Mouse (Mus musculus): ENCODE results near the gene Ccdc124. TPM values are rescaled to one million over a fixed set of nuclear protein-coding genes. Genes with fewer than 3 reads are reported as not detected.

The Ccdc124 gene
- polyA plus RNA-seq, 1 experiment from 2014 or later = 182 TPM

DNA sequence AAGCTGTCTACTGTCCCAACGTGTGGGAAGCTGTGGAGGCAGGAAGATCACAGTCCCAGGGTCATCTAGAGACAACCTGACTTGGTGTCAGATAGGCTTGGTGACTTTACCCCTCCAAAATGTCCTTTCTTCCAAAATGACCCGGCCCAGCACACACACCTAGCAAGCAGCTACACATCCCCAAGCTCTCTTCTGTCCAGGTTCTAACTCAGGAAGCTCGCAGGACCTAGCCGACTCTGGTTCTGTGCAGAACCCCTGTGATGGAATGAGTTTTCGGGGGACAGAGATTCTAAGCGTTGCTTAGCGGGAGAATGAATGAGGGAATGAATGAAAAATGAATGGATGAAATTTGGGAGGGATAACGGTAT, 31.7 kb upstream of the Ccdc124 start:
- ATAC-seq = peak; percentile 66
- Histone ChIP-seq H3K4me1 (ENCODE audit: control insufficient read depth, insufficient read depth, low read length) (peaks cover 11% of the 10 kb centered on the region), H3K9ac (ENCODE audit: low read depth, low read length) (peak overlapping the region; percentile 93), H3K4me2 (ENCODE audit: low read length) (peak overlapping the region; percentile 74), H3K36me3 (ENCODE audit: control insufficient read depth, insufficient read depth, low read length) (no peaks in the 10 kb centered on the region), H3K4me3 (ENCODE audit: low read depth, low read length) (peak overlapping the region; percentile 72), H3K27ac (ENCODE audit: low read length) (peak overlapping the region; percentile 91), H3K27me3 (ENCODE audit: control insufficient read depth, insufficient read depth, low read depth, low read length) (peaks cover 8% of the 10 kb centered on the region; the same call in 1 of the 2 replicates), H3K9me3 (replicated peaks; ENCODE audit: control insufficient read depth, low read length, poor library complexity, severe bottlenecking) (no peaks in the 10 kb centered on the region)
- WGBS = 15% methylated on average over 8 of the region's 8 CpGs

GRCm38 (mm10) chr8:70904532-70904931, 30.8 kb upstream of the Ccdc124 start:
- H3K36me3 ChIP-seq (ENCODE audit: control insufficient read depth, insufficient read depth, low read length) = no peaks in the 10 kb centered on the region
- no peak overlapping the region for H3K4me2 ChIP-seq (ENCODE audit: low read length)
- ATAC-seq = no peak
- no peak overlapping the region for H3K9ac ChIP-seq (ENCODE audit: low read depth, low read length)
- whole genome bisulfite sequencing = 71% methylated on average over 4 of the region's 4 CpGs
- H3K4me1 ChIP-seq (ENCODE audit: control insufficient read depth, insufficient read depth, low read length) = peaks cover 11% of the 10 kb centered on the region
- peaks cover 8% of the 10 kb centered on the region; the same call in 1 of the 2 replicates for H3K27me3 ChIP-seq (ENCODE audit: control insufficient read depth, insufficient read depth, low read depth, low read length)
- H3K9me3 ChIP-seq (replicated peaks; ENCODE audit: control insufficient read depth, low read length, poor library complexity, severe bottlenecking) = no peaks in the 10 kb centered on the region
- no peak overlapping the region for H3K27ac ChIP-seq (ENCODE audit: low read length)
- H3K4me3 ChIP-seq (ENCODE audit: low read depth, low read length) = no peak overlapping the region

GRCm38 (mm10) chr8:70903582-70903981, 29.8 kb upstream of the Ccdc124 start:
- Histone ChIP-seq H3K27me3 (ENCODE audit: control insufficient read depth, insufficient read depth, low read depth, low read length) (peaks cover 8% of the 10 kb centered on the region; the same call in 1 of the 2 replicates), H3K36me3 (ENCODE audit: control insufficient read depth, insufficient read depth, low read length) (no peaks in the 10 kb centered on the region), H3K4me1 (ENCODE audit: control insufficient read depth, insufficient read depth, low read length) (peaks cover 11% of the 10 kb centered on the region), H3K9me3 (replicated peaks; ENCODE audit: control insufficient read depth, low read length, poor library complexity, severe bottlenecking) (no peaks in the 10 kb centered on the region), H3K27ac (ENCODE audit: low read length) (no peak overlapping the region), H3K4me3 (ENCODE audit: low read depth, low read length) (no peak overlapping the region), H3K9ac (ENCODE audit: low read depth, low read length) (no peak overlapping the region), H3K4me2 (ENCODE audit: low read length) (no peak overlapping the region)
- no peak for ATAC-seq

DNA sequence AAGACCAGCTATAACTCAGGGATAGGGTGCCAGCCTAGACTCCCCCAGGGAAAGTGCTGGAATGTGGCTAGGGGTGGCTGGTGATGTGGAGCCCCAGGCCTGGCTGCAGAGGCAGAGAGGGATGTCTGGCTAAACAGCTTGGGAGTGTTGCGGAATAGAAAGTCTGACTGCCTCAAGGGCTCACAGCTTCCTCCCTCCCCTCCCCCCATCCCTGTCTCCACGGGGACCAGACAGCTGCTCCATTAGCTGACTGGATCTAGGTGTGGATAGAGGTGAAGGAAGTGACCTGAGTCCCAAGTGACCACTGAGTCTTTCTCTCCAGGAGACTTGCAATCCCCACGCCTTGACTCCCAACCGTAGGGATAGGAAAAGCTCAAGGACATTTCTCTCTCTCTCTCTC, 29.4 kb upstream of the Ccdc124 start:
- H3K27ac ChIP-seq (ENCODE audit: low read length) = no peak overlapping the region
- H3K4me1 ChIP-seq (ENCODE audit: control insufficient read depth, insufficient read depth, low read length) = peaks cover 14% of the 10 kb centered on the region
- H3K4me3 ChIP-seq (ENCODE audit: low read depth, low read length) = no peak overlapping the region
- peaks cover 8% of the 10 kb centered on the region; the same call in 1 of the 2 replicates for H3K27me3 ChIP-seq (ENCODE audit: control insufficient read depth, insufficient read depth, low read depth, low read length)
- no peak overlapping the region for H3K9ac ChIP-seq (ENCODE audit: low read depth, low read length)
- no peak for ATAC-seq
- no peak overlapping the region for H3K4me2 ChIP-seq (ENCODE audit: low read length)
- H3K36me3 ChIP-seq (ENCODE audit: control insufficient read depth, insufficient read depth, low read length) = no peaks in the 10 kb centered on the region
- no peaks in the 10 kb centered on the region for H3K9me3 ChIP-seq (replicated peaks; ENCODE audit: control insufficient read depth, low read length, poor library complexity, severe bottlenecking)
- 57% methylated on average over 3 of the region's 4 CpGs for WGBS

DNA sequence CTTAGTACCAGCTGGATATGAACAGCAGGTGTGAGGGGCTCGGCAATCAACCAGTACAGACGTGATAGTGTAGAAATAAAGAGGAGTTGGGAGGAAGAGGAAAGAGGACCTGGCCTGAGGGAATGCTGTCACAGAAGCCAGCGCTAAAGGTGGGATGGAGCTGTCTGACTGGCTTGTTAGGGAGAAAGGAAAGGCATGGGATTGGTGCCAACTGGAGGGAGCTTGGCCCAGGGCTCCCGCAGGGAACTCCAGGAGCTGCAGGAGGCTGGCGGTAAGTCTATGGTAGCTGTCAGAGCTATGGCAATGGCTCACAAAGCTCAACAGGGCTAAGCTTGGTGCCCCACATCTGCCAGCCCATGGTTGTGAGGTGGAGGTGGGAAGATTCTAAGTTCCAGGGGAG, 28.5 kb upstream of the Ccdc124 start:
- ATAC-seq = no peak
- Histone ChIP-seq H3K27me3 (ENCODE audit: control insufficient read depth, insufficient read depth, low read depth, low read length) (peaks cover 8% of the 10 kb centered on the region; the same call in 1 of the 2 replicates), H3K9me3 (replicated peaks; ENCODE audit: control insufficient read depth, low read length, poor library complexity, severe bottlenecking) (no peaks in the 10 kb centered on the region), H3K4me2 (ENCODE audit: low read length) (no peak overlapping the region), H3K36me3 (ENCODE audit: control insufficient read depth, insufficient read depth, low read length) (no peaks in the 10 kb centered on the region), H3K27ac (ENCODE audit: low read length) (no peak overlapping the region), H3K4me1 (ENCODE audit: control insufficient read depth, insufficient read depth, low read length) (peaks cover 14% of the 10 kb centered on the region), H3K9ac (ENCODE audit: low read depth, low read length) (no peak overlapping the region), H3K4me3 (ENCODE audit: low read depth, low read length) (no peak overlapping the region)
- whole genome bisulfite sequencing = 31% methylated on average over 5 of the region's 5 CpGs

DNA sequence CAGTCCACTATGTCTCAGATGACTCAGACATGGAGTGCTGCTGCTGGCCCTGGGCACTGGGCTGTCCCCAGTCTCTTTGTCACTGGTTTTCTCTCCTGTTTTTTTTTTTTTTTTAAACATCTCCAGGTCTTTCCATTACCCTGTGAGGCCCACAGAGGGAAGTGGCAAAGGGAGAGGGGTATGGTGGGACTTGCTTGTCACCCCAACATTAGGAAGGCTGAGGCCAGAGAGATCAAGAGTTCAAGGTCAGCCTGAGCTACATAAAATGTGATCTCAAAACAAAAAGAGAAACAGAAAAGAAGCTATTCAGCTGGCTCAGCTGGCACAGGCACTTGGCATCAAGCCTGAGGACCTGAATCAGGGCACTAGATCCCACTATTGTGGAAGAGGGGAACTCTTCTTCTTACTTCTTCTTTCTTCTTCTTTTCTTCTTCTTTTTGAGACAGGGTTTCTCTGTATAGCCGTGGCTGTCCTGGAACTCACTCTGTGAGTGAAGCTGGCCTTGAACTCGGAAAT, 27.2 kb upstream of the Ccdc124 start:
- Histone ChIP-seq H3K4me1 (ENCODE audit: control insufficient read depth, insufficient read depth, low read length) (peaks cover 14% of the 10 kb centered on the region), H3K9me3 (replicated peaks; ENCODE audit: control insufficient read depth, low read length, poor library complexity, severe bottlenecking) (no peaks in the 10 kb centered on the region), H3K4me2 (ENCODE audit: low read length) (no peak overlapping the region), H3K9ac (ENCODE audit: low read depth, low read length) (no peak overlapping the region), H3K27ac (ENCODE audit: low read length) (no peak overlapping the region), H3K36me3 (ENCODE audit: control insufficient read depth, insufficient read depth, low read length) (no peaks in the 10 kb centered on the region), H3K4me3 (ENCODE audit: low read depth, low read length) (no peak overlapping the region), H3K27me3 (ENCODE audit: control insufficient read depth, insufficient read depth, low read depth, low read length) (peaks cover 8% of the 10 kb centered on the region; the same call in 1 of the 2 replicates)
- 74% methylated on average over 2 of the region's 2 CpGs for WGBS
- no peak for ATAC-seq

GRCm38 (mm10) chr8:70899226-70899625, 25.5 kb upstream of the Ccdc124 start:
- no peaks in the 10 kb centered on the region for H3K9me3 ChIP-seq (replicated peaks; ENCODE audit: control insufficient read depth, low read length, poor library complexity, severe bottlenecking)
- WGBS = 89% methylated on average over 2 of the region's 2 CpGs
- H3K36me3 ChIP-seq (ENCODE audit: control insufficient read depth, insufficient read depth, low read length) = peaks cover 15% of the 10 kb centered on the region
- no peak overlapping the region for H3K4me2 ChIP-seq (ENCODE audit: low read length)
- H3K27ac ChIP-seq (ENCODE audit: low read length) = no peak overlapping the region
- 0 out of 2 replicates have a peak overlapping the region, but pooled peaks have one; percentile 6 for H3K9ac ChIP-seq (ENCODE audit: low read depth, low read length)
- H3K4me1 ChIP-seq (ENCODE audit: control insufficient read depth, insufficient read depth, low read length) = peaks cover 11% of the 10 kb centered on the region
- H3K4me3 ChIP-seq (ENCODE audit: low read depth, low read length) = no peak overlapping the region
- no peak for ATAC-seq
- peaks cover 16% of the 10 kb centered on the region for H3K27me3 ChIP-seq (ENCODE audit: control insufficient read depth, insufficient read depth, low read depth, low read length)

GRCm38 (mm10) chr8:70898661-70899198, 25.0 kb upstream of the Ccdc124 start:
- peaks cover 11% of the 10 kb centered on the region for H3K4me1 ChIP-seq (ENCODE audit: control insufficient read depth, insufficient read depth, low read length)
- peak overlapping the region; percentile 42; the same call in 1 of the 2 replicates for H3K9ac ChIP-seq (ENCODE audit: low read depth, low read length)
- H3K9me3 ChIP-seq (replicated peaks; ENCODE audit: control insufficient read depth, low read length, poor library complexity, severe bottlenecking) = no peaks in the 10 kb centered on the region
- H3K36me3 ChIP-seq (ENCODE audit: control insufficient read depth, insufficient read depth, low read length) = peaks cover 19% of the 10 kb centered on the region
- H3K27me3 ChIP-seq (ENCODE audit: control insufficient read depth, insufficient read depth, low read depth, low read length) = peaks cover 20% of the 10 kb centered on the region
- peak overlapping the region; percentile 26 for H3K27ac ChIP-seq (ENCODE audit: low read length)
- peak overlapping the region; percentile 54; the same call in 1 of the 2 replicates for H3K4me2 ChIP-seq (ENCODE audit: low read length)
- no peak overlapping the region for H3K4me3 ChIP-seq (ENCODE audit: low read depth, low read length)
- WGBS = 66% methylated on average over 2 of the region's 2 CpGs
- ATAC-seq = no peak

GRCm38 (mm10) chr8:70897681-70898413, 24.1 kb upstream of the Ccdc124 start:
- ATAC-seq = peak; percentile 74
- Histone ChIP-seq H3K27me3 (ENCODE audit: control insufficient read depth, insufficient read depth, low read depth, low read length) (peaks cover 29% of the 10 kb centered on the region), H3K36me3 (ENCODE audit: control insufficient read depth, insufficient read depth, low read length) (peaks cover 25% of the 10 kb centered on the region), H3K9ac (ENCODE audit: low read depth, low read length) (peak overlapping the region; percentile 59), H3K4me2 (ENCODE audit: low read length) (peak overlapping the region; percentile 54), H3K4me3 (ENCODE audit: low read depth, low read length) (peak overlapping the region; percentile 83), H3K9me3 (replicated peaks; ENCODE audit: control insufficient read depth, low read length, poor library complexity, severe bottlenecking) (no peaks in the 10 kb centered on the region), H3K4me1 (ENCODE audit: control insufficient read depth, insufficient read depth, low read length) (peaks cover 11% of the 10 kb centered on the region), H3K27ac (ENCODE audit: low read length) (peak overlapping the region; percentile 44)
- under 1% methylated on average over 20 of the region's 20 CpGs for WGBS
